Mouse (Mus musculus): Measurements from ENCODE around the gene Ptprz1.

GRCm38 (mm10) chr6:23028251-23028650 lies 152.9 kb downstream of the Ptprz1 start:
- no peak for TF ChIP-seq EP300 (IDR thresholded peaks at IDR 0.05; ENCODE audit: insufficient read depth, low read depth, low read length)
- no peak for TF ChIP-seq CTCF (IDR thresholded peaks at IDR 0.05; ENCODE audit: low read depth, low read length)
- TF ChIP-seq POLR2A (IDR thresholded peaks at IDR 0.05; ENCODE audit: insufficient read depth, low read length) = no peak
